Mouse (Mus musculus): ENCODE results near the gene Mxd4. TPM values are rescaled to one million over a fixed set of nuclear protein-coding genes. Genes with fewer than 3 reads are reported as not detected.

Mxd4 gene
- polyA plus RNA-seq, 1 experiment from 2014 or later = 50.8 TPM

DNA sequence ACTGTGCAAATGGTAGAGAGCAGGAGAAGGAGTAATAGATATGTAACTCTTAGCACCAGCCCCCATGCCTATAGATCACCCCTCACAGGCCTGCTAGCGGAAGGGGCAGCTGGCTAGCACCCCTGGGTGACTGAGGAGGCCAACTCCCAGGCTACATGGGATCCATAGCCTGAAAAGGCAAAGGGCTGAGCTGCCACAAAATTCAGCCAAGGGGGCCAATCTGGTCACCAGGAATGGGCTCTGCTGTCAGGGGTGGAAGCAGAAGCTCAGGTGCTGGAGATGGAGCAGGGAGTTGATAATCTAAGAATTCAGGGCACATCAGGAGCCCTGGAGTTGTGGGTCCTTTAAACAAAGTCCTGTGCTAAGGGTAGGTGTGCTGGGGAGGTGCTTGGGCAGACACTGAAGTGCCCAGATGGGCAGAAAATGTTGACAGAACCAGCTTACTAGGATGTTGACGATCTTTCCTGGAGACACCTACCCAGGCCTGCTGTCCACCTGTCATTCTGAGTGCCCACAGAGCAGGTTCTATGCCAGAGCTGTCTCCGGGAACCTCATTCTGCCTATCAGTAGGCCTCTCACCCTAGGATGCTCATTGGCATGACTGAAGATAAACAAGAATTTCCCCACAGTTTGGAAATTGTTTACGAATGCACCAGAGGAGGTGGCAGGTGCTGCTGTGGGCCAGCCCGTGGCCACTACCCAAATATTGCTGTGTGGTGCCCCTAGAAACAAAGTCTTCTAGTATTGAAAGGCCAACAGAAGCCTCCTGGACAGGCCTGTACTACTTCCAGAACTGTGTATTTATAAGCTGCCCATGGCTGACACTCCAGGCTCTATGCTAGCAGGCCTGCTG is 12.7 kb downstream of the Mxd4 start:
- DNase-seq = no peak
- Histone ChIP-seq H3K27ac (ENCODE audit: low read depth) (no peak overlapping the region), H3K9me3 (ENCODE audit: low read depth, low read length) (no peaks in the 10 kb centered on the region), H3K4me2 (no peak overlapping the region), H3K4me3 (ENCODE audit: low read depth, low read length) (no peak overlapping the region), H3K9ac (no peak overlapping the region), H3K36me3 (ENCODE audit: insufficient read depth) (peaks cover 59% of the 10 kb centered on the region), H3K27me3 (ENCODE audit: insufficient read depth, low read length) (no peaks in the 10 kb centered on the region), H3K4me1 (ENCODE audit: insufficient read depth) (0 out of 2 replicates have a peak, but pooled peaks cover 3% of the 10 kb centered on the region)
- no peak for ATAC-seq (ENCODE audit: insufficient read depth)
- TF ChIP-seq CTCF (IDR thresholded peaks at IDR 0.05; ENCODE audit: low read depth) = no peak
- WGBS = 64% methylated on average over 5 of the region's 5 CpGs

DNA sequence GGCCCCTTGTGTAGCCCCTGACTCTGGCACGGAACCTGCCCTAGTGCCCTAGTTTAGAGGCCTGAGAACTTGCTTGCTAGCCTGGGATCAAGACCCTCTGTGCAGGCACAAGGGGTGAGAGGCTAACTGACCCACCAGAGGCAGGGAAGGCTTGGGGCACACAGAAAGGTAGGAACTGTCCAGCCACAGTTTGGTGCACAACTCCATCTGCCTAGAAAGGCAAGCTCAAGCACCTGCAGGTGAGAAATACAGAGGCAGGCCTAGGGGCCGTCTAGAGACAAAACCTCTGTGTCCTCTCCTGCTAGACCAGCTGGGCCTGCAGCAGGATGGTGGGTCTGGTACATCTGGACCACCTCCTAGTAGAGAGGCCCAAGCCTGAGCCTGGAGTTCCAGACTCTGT is 13.5 kb downstream of the Mxd4 start:
- Histone ChIP-seq H3K9ac (no peak overlapping the region), H3K9me3 (ENCODE audit: low read depth, low read length) (no peaks in the 10 kb centered on the region), H3K36me3 (ENCODE audit: insufficient read depth) (peaks cover 56% of the 10 kb centered on the region), H3K4me2 (no peak overlapping the region), H3K27me3 (ENCODE audit: insufficient read depth, low read length) (no peaks in the 10 kb centered on the region), H3K27ac (ENCODE audit: low read depth) (no peak overlapping the region), H3K4me1 (ENCODE audit: insufficient read depth) (0 out of 2 replicates have a peak, but pooled peaks cover 5% of the 10 kb centered on the region), H3K4me3 (ENCODE audit: low read depth, low read length) (no peak overlapping the region)
- DNase-seq (no peak), ATAC-seq (ENCODE audit: insufficient read depth) (no peak)
- no peak for TF ChIP-seq CTCF (IDR thresholded peaks at IDR 0.05; ENCODE audit: low read depth)
- WGBS = 78% methylated on average over 2 of the region's 2 CpGs

DNA sequence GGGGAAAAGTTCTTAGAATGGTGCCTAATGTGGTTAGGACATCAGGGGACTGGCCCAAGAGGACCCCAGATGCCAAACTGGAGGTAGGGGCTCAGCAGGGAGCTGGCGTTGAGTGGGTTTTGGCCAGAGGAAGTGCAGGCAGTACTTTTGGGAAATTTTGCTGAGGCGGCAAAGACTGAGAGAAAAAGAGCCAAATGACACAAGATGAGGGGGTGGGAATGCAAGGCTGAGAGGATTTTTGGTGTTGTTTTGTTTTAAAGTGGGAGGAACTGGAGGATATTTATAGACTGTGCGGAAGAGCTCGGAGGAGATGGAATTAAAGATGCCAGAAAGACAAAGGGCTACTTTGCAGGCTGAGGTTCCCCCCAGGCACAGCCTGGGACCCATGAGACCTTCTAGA is 16.8 kb downstream of the Mxd4 start:
- peaks cover 12% of the 10 kb centered on the region; the same call in 1 of the 2 replicates for H3K4me1 ChIP-seq (ENCODE audit: insufficient read depth)
- DNase-seq (peak; percentile 50), ATAC-seq (ENCODE audit: insufficient read depth) (no peak)
- H3K9ac ChIP-seq = no peak overlapping the region
- peaks cover 30% of the 10 kb centered on the region for H3K36me3 ChIP-seq (ENCODE audit: insufficient read depth)
- 65% methylated on average over 4 of the region's 4 CpGs for WGBS
- no peaks in the 10 kb centered on the region for H3K27me3 ChIP-seq (ENCODE audit: insufficient read depth, low read length)
- no peaks in the 10 kb centered on the region for H3K9me3 ChIP-seq (ENCODE audit: low read depth, low read length)
- H3K27ac ChIP-seq (ENCODE audit: low read depth) = peak overlapping the region; percentile 70; the same call in 1 of the 2 replicates
- no peak for TF ChIP-seq CTCF (IDR thresholded peaks at IDR 0.05; ENCODE audit: low read depth)
- H3K4me2 ChIP-seq = no peak overlapping the region
- no peak overlapping the region for H3K4me3 ChIP-seq (ENCODE audit: low read depth, low read length)

DNA sequence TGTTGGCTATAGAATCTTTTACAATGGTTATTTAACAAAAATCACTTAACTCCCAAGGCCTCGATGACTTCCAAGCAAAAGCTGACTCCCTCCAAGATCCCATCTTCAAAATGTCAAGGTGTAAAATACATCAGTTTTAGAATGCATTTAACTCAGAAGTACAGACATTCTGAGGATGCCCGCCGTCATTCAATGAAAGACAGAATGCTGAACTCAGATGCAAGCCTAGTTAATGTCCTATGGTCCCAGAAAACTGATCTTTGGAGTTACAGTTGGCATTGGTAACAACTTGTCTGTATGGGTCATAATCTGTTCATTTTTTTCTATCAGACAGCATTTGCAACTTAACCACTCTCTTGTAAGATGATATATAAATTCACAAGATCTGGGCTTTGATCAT is 17.6 kb downstream of the Mxd4 start:
- Histone ChIP-seq H3K9ac (peak overlapping the region; percentile 44), H3K4me3 (ENCODE audit: low read depth, low read length) (peak overlapping the region; percentile 81)
- no peak for TF ChIP-seq CTCF (IDR thresholded peaks at IDR 0.05; ENCODE audit: low read depth)

DNA sequence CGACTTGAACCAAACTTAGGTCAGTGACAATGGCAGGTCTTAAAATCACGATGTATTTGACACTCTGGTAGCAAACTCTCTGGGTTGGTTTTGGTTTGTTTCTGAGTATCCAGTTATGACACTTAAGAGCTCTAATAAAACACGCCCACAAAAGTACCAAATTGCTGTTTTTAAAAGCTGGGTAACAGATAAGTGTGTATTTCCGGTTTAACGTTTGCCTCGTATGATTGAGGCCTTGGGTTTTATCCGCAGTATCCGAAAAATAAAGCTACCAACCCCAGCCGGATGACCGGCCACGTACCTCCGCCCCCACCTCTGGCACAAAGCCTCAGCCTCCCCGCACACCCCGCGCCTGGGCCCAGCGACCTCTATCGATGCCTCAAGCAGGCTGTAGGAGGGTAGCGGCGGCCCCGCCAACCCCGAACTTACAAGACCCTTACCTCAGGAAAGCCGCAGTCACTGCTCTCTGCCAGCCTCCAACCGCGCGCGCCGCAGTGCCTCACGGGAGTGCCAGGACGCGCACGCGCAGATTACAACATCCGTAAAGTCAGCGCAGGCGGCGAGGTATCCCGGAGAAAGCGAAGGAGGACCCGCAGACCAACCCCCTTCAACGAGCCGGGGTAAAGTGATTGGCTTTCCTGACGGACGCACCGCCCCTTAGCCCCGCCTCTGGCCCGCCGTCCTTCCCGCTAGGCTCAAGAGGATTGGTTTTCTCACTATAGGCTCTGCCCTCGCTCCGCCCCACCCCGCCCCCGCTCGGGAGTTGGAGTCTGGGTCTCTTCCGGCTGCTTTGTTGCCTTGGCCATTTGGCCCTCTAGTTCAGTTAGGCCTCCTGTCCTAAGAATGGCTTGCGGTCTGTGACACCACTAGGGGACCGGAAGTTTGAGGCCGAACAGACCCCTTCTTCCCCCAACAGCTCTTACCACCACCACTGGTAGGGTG is 18.3 kb downstream of the Mxd4 start, which contains the start of the genes Poln and Haus3:
Gene Poln (minus strand): TSS at position 499 of the 942 bp plus-strand sequence.
Gene Haus3 (minus strand): TSS at position 578 of the 942 bp plus-strand sequence.
- peak; percentile 99 for DNase-seq
- Histone ChIP-seq H3K9ac (peak within 1 kb of the TSS; percentile 94), H3K9me3 (ENCODE audit: low read depth, low read length) (no peaks in the 10 kb centered on the region), H3K27me3 (ENCODE audit: insufficient read depth, low read length) (no peaks in the 10 kb centered on the region), H3K4me3 (ENCODE audit: low read depth, low read length) (peak within 1 kb of the TSS; percentile 81), H3K4me2 (peak within 1 kb of the TSS; percentile 73), H3K36me3 (ENCODE audit: insufficient read depth) (peaks cover 23% of the 10 kb centered on the region), H3K27ac (ENCODE audit: low read depth) (peak within 1 kb of the TSS; percentile 90), H3K4me1 (ENCODE audit: insufficient read depth) (peaks cover 12% of the 10 kb centered on the region; the same call in 1 of the 2 replicates)
- ATAC-seq (ENCODE audit: insufficient read depth) = peak; percentile 99
- under 1% methylated on average over 56 of the region's 57 CpGs for WGBS
- peak; percentile 50 for TF ChIP-seq CTCF (IDR thresholded peaks at IDR 0.05; ENCODE audit: low read depth)

More for the DNA sequence above, 17.6 kb downstream of the Mxd4 start:
- Histone ChIP-seq H3K4me1 (ENCODE audit: insufficient read depth) (peaks cover 12% of the 10 kb centered on the region; the same call in 1 of the 2 replicates), H3K27ac (ENCODE audit: low read depth) (peak overlapping the region; percentile 90), H3K36me3 (ENCODE audit: insufficient read depth) (peaks cover 23% of the 10 kb centered on the region), H3K4me2 (peak overlapping the region; percentile 73), H3K9me3 (ENCODE audit: low read depth, low read length) (no peaks in the 10 kb centered on the region), H3K27me3 (ENCODE audit: insufficient read depth, low read length) (no peaks in the 10 kb centered on the region)
- DNase-seq (no peak), ATAC-seq (ENCODE audit: insufficient read depth) (no peak)
- WGBS = 84% methylated on average over 3 of the region's 3 CpGs

DNA sequence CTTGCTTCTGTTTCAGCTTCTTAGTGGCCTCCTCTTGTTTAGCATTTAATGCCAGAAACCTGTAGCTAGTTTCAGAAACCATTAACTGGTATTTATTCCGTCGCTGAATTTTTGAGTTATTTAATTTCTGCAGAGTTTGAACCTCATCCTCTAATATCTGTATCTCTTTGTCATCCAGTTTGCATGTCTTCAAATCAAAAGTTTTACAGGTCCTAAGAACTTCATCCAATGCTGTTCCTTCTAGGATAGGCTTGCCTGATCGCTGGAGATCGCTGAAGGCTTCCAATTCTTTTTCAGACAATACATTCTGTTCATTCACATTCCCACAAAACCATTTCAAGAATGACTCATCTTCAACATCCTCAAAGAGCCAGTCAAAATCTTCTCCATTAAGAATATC is 19.7 kb downstream of the Mxd4 start:
- Histone ChIP-seq H3K27ac (ENCODE audit: low read depth) (no peak overlapping the region), H3K4me2 (peak overlapping the region; percentile 53), H3K9me3 (ENCODE audit: low read depth, low read length) (no peaks in the 10 kb centered on the region), H3K9ac (peak overlapping the region; percentile 26; the same call in 1 of the 2 replicates), H3K4me3 (ENCODE audit: low read depth, low read length) (peak overlapping the region; percentile 81), H3K27me3 (ENCODE audit: insufficient read depth, low read length) (no peaks in the 10 kb centered on the region), H3K36me3 (ENCODE audit: insufficient read depth) (peaks cover 15% of the 10 kb centered on the region), H3K4me1 (ENCODE audit: insufficient read depth) (peaks cover 12% of the 10 kb centered on the region; the same call in 1 of the 2 replicates)
- TF ChIP-seq CTCF (IDR thresholded peaks at IDR 0.05; ENCODE audit: low read depth) = no peak
- ATAC-seq (ENCODE audit: insufficient read depth) = no peak
- 83% methylated on average over 4 of the region's 4 CpGs for WGBS
- DNase-seq = no peak
